Mouse (Mus musculus) testis, adult 2 months (tissue): ENCODE measurements at regions not wholly inside any gene's neighbourhood (a gene's known extent, or its start where the extent isn't known, plus 50 kb on each side); places are given as distances from the start of the nearest gene placed in this dataset.

Source experiments
- H3K27ac ChIP-seq: fragments of 200-500 bp; 2 replicates; pipeline ENCODE4 v1.5.1; 2012; ENCODE audit warnings: low read depth, low read length; ENCODE audit not compliant: control insufficient read depth, insufficient read depth
- H3K27me3 ChIP-seq: fragments of 200-500 bp; 2 replicates; pipeline ENCODE4 v1.6.1; 2012; ENCODE audit warnings: mild to moderate bottlenecking, low read length, moderate library complexity; ENCODE audit not compliant: control insufficient read depth, insufficient read depth
- H3K36me3 ChIP-seq: fragments of 200-500 bp; 2 replicates; pipeline ENCODE4 v1.6.1; 2012; ENCODE audit warnings: mild to moderate bottlenecking, low read length; ENCODE audit not compliant: control insufficient read depth, insufficient read depth
- H3K4me1 ChIP-seq: fragments of 200-500 bp; 2 replicates; pipeline ENCODE4 v1.6.1; 2012; ENCODE audit warnings: low read length; ENCODE audit not compliant: control insufficient read depth, insufficient read depth
- H3K4me3 ChIP-seq: fragments of 200-500 bp; 2 replicates; pipeline ENCODE4 v1.5.1; 2012; ENCODE audit warnings: low read depth, mild to moderate bottlenecking, low read length, moderate library complexity, mixed read lengths; ENCODE audit not compliant: control insufficient read depth
- CTCF ChIP-seq: fragments of 200-500 bp; IDR thresholded peaks from 2 replicates; pipeline ENCODE4 v1.5.1; 2012; ENCODE audit warnings: low read depth, mild to moderate bottlenecking, inconsistent platforms, low read length, moderate library complexity; ENCODE audit not compliant: control insufficient read depth, insufficient read depth, insufficient replicate concordance
- POLR2A ChIP-seq: fragments of 200-500 bp; IDR thresholded peaks from 2 replicates; pipeline ENCODE4 v1.6.1; 2012; ENCODE audit warnings: low read depth, mild to moderate bottlenecking, inconsistent platforms, low read length, moderate library complexity; ENCODE audit not compliant: control insufficient read depth

DNA sequence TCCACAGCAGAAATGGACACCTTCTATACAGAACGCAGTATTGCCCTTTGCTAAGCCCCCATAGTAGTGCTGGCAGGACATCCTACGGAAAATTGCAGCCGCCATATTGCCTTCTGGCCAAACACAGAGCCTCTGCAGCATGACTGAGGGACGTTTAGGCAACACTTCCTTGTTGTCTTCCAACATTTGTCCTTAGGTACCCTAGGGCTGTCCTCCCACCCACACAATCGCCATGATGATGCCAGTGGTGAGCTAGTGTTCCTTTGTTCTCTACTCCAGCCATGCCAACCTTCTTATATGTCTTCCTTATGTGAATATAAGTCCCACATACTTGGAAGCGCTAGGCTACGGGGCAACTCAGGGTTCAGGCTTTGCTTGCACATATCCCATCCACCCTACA lies 375.0 kb upstream of the Pik3r1 start:
- TF ChIP-seq POLR2A, result no peak
- no peak for TF ChIP-seq CTCF
- no peak overlapping the region for H3K27ac ChIP-seq
- no peak overlapping the region for H3K4me3 ChIP-seq
- no peaks in the 10 kb centered on the region; the same call in 1 of the 2 replicates for H3K4me1 ChIP-seq
- no peaks in the 10 kb centered on the region for H3K36me3 ChIP-seq
- H3K27me3 ChIP-seq, result no peaks in the 10 kb centered on the region

DNA sequence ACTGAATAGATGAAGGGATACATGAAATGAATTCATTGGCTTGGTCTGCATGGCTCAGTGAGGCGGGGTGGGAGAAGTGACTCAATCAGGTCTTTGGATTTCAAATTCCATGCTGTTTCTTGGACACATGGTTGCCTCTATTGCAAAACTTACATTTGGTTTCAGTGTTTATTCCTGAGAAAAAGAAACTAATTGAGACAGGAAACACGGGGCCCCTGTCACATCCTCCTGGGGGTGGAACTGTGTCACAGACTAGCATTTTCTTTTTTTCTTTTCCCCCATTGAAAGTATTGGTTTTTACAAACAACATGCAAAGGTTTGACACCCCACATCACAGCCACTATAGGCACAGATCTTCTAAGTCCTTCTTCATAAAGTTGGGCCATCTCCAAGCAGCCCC lies 375.8 kb upstream of the Pik3r1 start:
- Histone ChIP-seq H3K36me3 (no peaks in the 10 kb centered on the region), H3K27ac (no peak overlapping the region), H3K27me3 (no peaks in the 10 kb centered on the region), H3K4me1 (no peaks in the 10 kb centered on the region; the same call in 1 of the 2 replicates), H3K4me3 (no peak overlapping the region)
- TF ChIP-seq CTCF, result no peak
- no peak for TF ChIP-seq POLR2A

- no peaks in the 10 kb centered on the region for H3K36me3 ChIP-seq
- no peaks in the 10 kb centered on the region for H3K4me1 ChIP-seq
- H3K4me3 ChIP-seq, result no peak overlapping the region
- H3K27ac ChIP-seq, result no peak overlapping the region
- no peak for TF ChIP-seq CTCF
- no peak for TF ChIP-seq POLR2A
- no peaks in the 10 kb centered on the region for H3K27me3 ChIP-seq
These were observed 380.0 kb upstream of the Pik3r1 start for GRCm38 (mm10) chr13:102148039-102148438.

DNA sequence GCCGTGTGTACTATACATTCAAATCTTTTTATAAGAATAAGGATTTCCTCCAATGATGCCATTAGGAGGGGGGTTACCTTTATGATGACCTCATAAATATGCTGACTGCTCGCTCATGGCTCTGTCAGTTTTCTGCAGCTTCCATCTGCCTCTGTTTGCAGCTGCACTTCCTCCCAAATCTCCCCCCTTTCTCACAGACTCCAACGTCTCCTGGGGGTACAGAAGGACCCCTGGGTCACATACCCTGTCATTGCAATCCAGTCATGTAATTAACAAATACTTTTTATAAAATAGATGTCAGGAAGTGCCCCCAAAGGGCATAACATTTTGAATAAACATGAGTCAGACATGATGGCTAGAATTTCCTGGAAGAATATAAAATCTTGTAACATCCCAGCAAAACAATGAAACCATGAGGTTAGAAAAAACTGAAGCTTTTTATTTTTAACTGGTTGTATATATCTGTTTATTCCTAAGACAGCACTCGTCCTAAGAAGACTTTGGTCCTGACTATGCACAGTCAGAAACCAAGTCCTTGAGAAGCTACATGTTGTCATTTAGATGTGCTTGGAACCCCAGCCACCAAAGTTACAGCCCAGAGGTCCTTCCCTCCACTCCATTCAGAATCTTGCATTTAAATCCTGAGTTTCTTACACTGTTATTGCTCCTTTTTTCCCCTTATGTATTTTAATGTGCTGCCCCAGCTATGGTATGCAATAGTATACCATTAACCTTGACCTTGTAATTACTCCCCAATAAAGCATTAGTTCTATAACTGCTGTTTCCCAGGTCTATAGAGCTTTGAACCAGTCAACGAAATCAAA lies 386.0 kb upstream of the Pik3r1 start:
- Histone ChIP-seq H3K27ac (no peak overlapping the region), H3K4me1 (no peaks in the 10 kb centered on the region), H3K27me3 (no peaks in the 10 kb centered on the region), H3K4me3 (no peak overlapping the region), H3K36me3 (no peaks in the 10 kb centered on the region)
- TF ChIP-seq CTCF (no peak), POLR2A (no peak)

DNA sequence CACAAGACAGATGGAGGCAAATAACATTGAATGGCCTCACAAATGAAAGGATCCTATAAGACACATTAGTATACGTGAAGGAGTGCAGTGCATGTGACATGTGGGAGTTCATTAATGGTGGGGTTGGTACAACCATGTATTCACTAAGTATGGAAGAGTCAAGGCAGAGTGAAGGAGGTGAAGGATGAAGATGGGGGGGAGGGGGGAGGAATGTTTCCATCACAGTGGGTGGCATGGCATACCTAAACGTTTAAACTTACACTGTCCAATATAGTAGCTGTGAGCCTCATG lies 386.5 kb upstream of the Pik3r1 start:
- Histone ChIP-seq H3K4me3 (no peak overlapping the region), H3K4me1 (no peaks in the 10 kb centered on the region), H3K36me3 (no peaks in the 10 kb centered on the region), H3K27ac (no peak overlapping the region), H3K27me3 (no peaks in the 10 kb centered on the region)
- TF ChIP-seq CTCF (no peak), POLR2A (no peak)

DNA sequence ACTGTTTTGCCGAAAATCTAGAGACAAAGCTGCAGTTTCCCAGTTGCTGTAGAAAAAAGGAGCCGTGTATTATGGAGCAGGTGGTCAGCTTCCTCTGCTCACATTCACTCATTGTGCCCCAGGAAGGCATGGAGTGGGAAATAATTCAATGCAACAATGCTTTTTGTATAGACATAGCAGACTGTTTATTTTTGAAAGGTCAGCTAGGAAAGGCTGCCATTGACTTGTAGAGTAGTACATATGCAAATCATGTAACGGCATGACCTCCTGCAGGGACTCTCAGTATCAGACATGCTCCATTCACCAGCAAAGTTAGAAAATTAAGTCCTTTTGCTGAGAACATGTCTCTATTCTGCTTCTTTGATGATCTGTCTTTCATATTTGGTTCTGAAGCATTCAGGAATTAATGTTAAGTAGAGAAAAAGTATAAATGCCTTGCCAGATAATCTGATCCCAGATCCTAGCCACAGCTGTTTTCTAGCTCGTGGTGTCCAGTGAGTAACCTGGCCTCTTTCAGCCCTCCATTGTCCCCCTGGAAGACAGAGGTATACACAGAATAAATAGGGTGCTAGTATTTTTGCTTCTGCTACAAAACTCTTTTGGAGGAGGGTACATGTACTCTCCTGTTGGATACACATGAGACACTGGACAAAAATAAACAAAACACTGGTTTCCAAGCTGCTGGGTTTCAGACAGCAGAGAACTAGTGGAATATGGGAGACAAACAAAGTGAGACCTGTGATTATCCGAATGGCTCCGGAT lies 389.5 kb upstream of the Pik3r1 start:
- Histone ChIP-seq H3K4me1 (no peaks in the 10 kb centered on the region), H3K4me3 (no peak overlapping the region), H3K36me3 (no peaks in the 10 kb centered on the region), H3K27me3 (no peaks in the 10 kb centered on the region), H3K27ac (no peak overlapping the region)
- TF ChIP-seq POLR2A (no peak), CTCF (no peak)

- no peaks in the 10 kb centered on the region for H3K36me3 ChIP-seq
- no peaks in the 10 kb centered on the region for H3K4me1 ChIP-seq
- no peak overlapping the region for H3K27ac ChIP-seq
- TF ChIP-seq POLR2A, result no peak
- no peak for TF ChIP-seq CTCF
- no peak overlapping the region for H3K4me3 ChIP-seq
- no peaks in the 10 kb centered on the region for H3K27me3 ChIP-seq
These were observed 405.6 kb upstream of the Pik3r1 start for GRCm38 (mm10) chr13:102173382-102174234.
